Mouse (Mus musculus) lung, adult 2 months (tissue): Measurements from ENCODE around the gene Ctdnep1.

Experiments
- CTCF ChIP-seq: fragments of 200-500 bp; IDR thresholded peaks from 2 replicates; pipeline ENCODE4 v1.5.1; 2011; ENCODE audit warnings: mild to moderate bottlenecking, low read length, control low read depth; ENCODE audit not compliant: insufficient read depth
- POLR2A ChIP-seq: fragments of 200-500 bp; IDR thresholded peaks from 2 replicates; pipeline ENCODE4 v1.6.1; 2011; ENCODE audit warnings: low read depth, mild to moderate bottlenecking, control low read depth, low read length, borderline replicate concordance; ENCODE audit errors: extremely low read depth

- TF ChIP-seq CTCF = peak; percentile 30; the same call in 1 of the 2 replicates
- no peak for TF ChIP-seq POLR2A
Observed at GRCm38 (mm10) chr11:70005521-70005920, 24.6 kb downstream of the Ctdnep1 start.
